Mouse (Mus musculus) liver, embryonic 15.5 days (tissue): Measurements from ENCODE around the gene Aamp. TPM values are rescaled to one million over a fixed set of nuclear protein-coding genes. Genes with fewer than 3 reads are reported as not detected.

Experiments used
- ATAC-seq: fragments of 200-750 bp; cut with Nextera tagmentation; 2 replicates; pipeline ENCODE4 v1.8.0; 2017; ENCODE audit warnings: moderate number of reproducible peaks, mild to moderate bottlenecking, moderate library complexity; ENCODE audit not compliant: insufficient read depth
- H3K27ac ChIP-seq: fragments of 300-500 bp; sonication (generic); replicated peaks from 2 replicates; pipeline ENCODE4 v1.5.1; 2015; ENCODE audit warnings: mild to moderate bottlenecking, inconsistent platforms
- H3K27me3 ChIP-seq: fragments of 300-500 bp; sonication (generic); 2 replicates; pipeline ENCODE4 v1.6.1; 2015; ENCODE audit warnings: mild to moderate bottlenecking, inconsistent platforms
- H3K36me3 ChIP-seq: fragments of 300-500 bp; sonication (generic); replicated peaks from 2 replicates; pipeline ENCODE4 v1.6.1; 2015; ENCODE audit warnings: moderate library complexity, mild to moderate bottlenecking, inconsistent platforms
- H3K4me1 ChIP-seq: fragments of 300-500 bp; sonication (generic); replicated peaks from 2 replicates; pipeline ENCODE4 v1.6.1; 2015; ENCODE audit warnings: inconsistent platforms
- H3K4me2 ChIP-seq: fragments of 300-500 bp; sonication (generic); 2 replicates; pipeline ENCODE4 v1.6.1; 2015; ENCODE audit warnings: moderate library complexity, mild to moderate bottlenecking, inconsistent platforms
- H3K4me3 ChIP-seq: fragments of 300-500 bp; sonication (generic); replicated peaks from 2 replicates; pipeline ENCODE4 v1.5.1; 2015; ENCODE audit warnings: mild to moderate bottlenecking, inconsistent platforms
- H3K9ac ChIP-seq: fragments of 300-500 bp; sonication (generic); 2 replicates; pipeline ENCODE4 v1.6.1; 2015; ENCODE audit warnings: moderate library complexity, mild to moderate bottlenecking, inconsistent platforms
- H3K9me3 ChIP-seq: fragments of 300-500 bp; sonication (generic); replicated peaks from 2 replicates; pipeline ENCODE4 v1.6.1; 2016; ENCODE audit warnings: inconsistent platforms
- WGBS: fragments of 180-500 bp; shearing (Covaris S2); methylation state at CpG from one replicate; pipeline ENCODE4 v1.1.7; 2015; ENCODE audit warnings: mixed read lengths; ENCODE audit not compliant: insufficient replicate concordance; 5-methylcytosine and 5-hydroxymethylcytosine counted together
- polyA plus RNA-seq: library from polyadenylated mRNA; unstranded; fragments of >200 nt; fragmentation: Nextera tagmentation; extraction: Ambion mirVana; gene quantifications from 2 replicates; pipeline ENCODE4 v1.2.1, GENCODE M21; 2015

The Aamp gene
- polyA plus RNA-seq, 1 experiment from 2014 or later, result 93.1 TPM

DNA sequence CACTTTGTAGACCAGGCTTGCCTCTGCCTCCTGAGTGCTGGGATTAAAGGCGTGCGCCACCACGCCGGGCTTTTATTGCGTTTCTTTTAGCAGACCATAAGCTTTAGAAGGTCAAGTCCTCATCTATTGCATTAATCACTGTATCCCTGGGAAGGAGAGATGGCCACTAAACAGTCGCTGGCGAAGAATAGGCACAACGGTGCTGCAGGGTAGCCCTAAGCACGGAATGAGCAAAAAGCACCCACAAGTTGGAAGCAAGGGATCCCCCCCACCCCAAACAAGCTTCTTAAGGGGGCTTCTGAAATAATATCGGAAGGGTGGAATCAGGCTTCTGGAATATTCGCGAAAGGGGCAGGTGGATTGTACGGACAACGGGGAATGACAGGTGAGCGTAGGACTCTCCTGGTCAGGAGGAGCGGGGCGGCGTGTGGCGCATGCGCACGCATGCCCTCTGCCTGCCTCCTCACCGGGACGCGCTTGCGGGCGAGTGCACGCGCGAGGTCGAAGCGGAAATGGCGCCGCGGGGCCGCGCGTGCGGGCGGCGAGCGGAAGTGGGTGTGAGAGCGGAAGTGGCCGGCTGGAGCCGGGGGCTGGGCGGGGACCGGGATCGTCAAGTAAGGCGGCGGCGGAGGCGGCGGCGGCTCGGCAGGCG lies 48.5 kb downstream of the Aamp start, which contains the start of gene Arpc2:
Arpc2 (plus strand) TSS at position 147 of the 652 bp plus-strand sequence.
- WGBS, result 5% methylated on average over 46 of the region's 55 CpGs
- H3K9ac ChIP-seq, result peak within 1 kb of the TSS; percentile 93
- peak; percentile 90 for ATAC-seq
- H3K4me3 ChIP-seq, result peak within 1 kb of the TSS; percentile 92
- no peaks in the 10 kb centered on the region for H3K27me3 ChIP-seq
- H3K36me3 ChIP-seq, result no peaks in the 10 kb centered on the region
- H3K4me1 ChIP-seq, result peaks cover 57% of the 10 kb centered on the region
- H3K9me3 ChIP-seq, result no peaks in the 10 kb centered on the region
- H3K27ac ChIP-seq, result peak within 1 kb of the TSS; percentile 96
- H3K4me2 ChIP-seq, result peak within 1 kb of the TSS; percentile 85

DNA sequence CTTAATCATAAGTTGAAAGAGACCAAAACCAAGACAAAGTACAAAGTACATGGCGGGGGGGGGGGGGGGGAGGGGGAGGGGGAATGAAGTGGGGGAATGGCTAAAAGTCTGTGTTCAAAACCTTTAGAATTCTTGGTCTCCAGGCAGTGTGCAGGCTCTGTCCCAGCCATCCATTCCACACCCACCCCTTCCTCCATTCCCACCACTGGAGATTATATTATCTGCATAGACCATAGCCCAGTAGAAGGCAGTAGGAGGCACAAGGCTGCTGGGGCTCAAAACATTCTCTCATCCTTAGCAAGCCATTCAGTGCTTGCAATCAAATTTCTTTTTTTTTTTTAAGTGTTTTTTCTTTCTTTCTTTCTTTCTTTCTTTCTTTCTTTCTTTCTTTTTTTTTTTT lies 53.5 kb downstream of the Aamp start:
- no peak overlapping the region for H3K9ac ChIP-seq
- no peaks in the 10 kb centered on the region for H3K27me3 ChIP-seq
- H3K4me3 ChIP-seq, result no peak overlapping the region
- H3K27ac ChIP-seq, result no peak overlapping the region
- H3K9me3 ChIP-seq, result no peaks in the 10 kb centered on the region
- no peak overlapping the region for H3K4me2 ChIP-seq
- no peaks in the 10 kb centered on the region for H3K36me3 ChIP-seq
- no peak for ATAC-seq
- H3K4me1 ChIP-seq, result peaks cover 30% of the 10 kb centered on the region
- WGBS, result 64% methylated on average over 1 of the region's 1 CpGs

DNA sequence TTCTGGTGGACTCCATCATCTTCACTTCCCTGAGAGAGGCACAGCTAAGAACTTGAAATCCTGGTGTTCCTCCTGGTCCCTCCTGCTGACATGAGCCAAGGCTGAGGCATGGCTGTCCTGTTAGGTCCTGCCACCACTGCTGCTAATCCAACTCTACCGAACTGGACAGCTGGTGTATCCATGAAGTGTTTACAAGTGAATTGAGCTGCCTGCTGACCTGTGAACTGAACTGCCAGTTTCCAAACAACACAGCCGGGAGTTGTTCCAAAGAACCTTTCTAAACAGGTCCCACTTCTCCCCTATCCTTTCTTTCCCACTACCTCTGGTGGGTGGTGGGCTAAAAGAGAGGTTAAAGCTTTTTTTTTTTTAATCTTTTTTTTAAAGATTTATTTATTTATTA lies 54.6 kb downstream of the Aamp start:
- no peaks in the 10 kb centered on the region for H3K9me3 ChIP-seq
- 0 out of 2 replicates have a peak overlapping the region, but pooled peaks have one; percentile 4 for H3K27ac ChIP-seq
- no peaks in the 10 kb centered on the region for H3K36me3 ChIP-seq
- H3K4me3 ChIP-seq, result no peak overlapping the region
- H3K4me2 ChIP-seq, result no peak overlapping the region
- WGBS, result 51% methylated on average over 2 of the region's 2 CpGs
- no peak overlapping the region for H3K9ac ChIP-seq
- no peaks in the 10 kb centered on the region for H3K27me3 ChIP-seq
- peaks cover 21% of the 10 kb centered on the region for H3K4me1 ChIP-seq
- ATAC-seq, result no peak

Other genes with a start within 250 kb of the Aamp start
- 20.3 and 21.5 TPM in 2 replicates for gene Tns1, start 160.3 kb downstream of the Aamp start, polyA plus RNA-seq
- not detected in 2 replicates for gene Rufy4, start 159.2 kb downstream of the Aamp start, polyA plus RNA-seq
- 1.6 and 2.2 TPM in 2 replicates for gene Cxcr2, start 130.7 kb downstream of the Aamp start, polyA plus RNA-seq
- not detected in 2 replicates for gene Cxcr1, start 90.1 kb downstream of the Aamp start, polyA plus RNA-seq
- gene Arpc2, start 48.7 kb downstream of the Aamp start, polyA plus RNA-seq, result 176 and 191 TPM in 2 replicates
- 0.29 and 0.68 TPM in 2 replicates for gene Gpbar1, start 6.2 kb downstream of the Aamp start, polyA plus RNA-seq
- gene Pnkd, start 192 bp upstream of the Aamp start, polyA plus RNA-seq, result 32.0 and 34.7 TPM in 2 replicates
- gene Tmbim1, start 20.9 kb upstream of the Aamp start, polyA plus RNA-seq, result 15.4 and 18.7 TPM in 2 replicates
- gene Catip, start 77.4 kb upstream of the Aamp start, polyA plus RNA-seq, result 0.06 TPM in 1 of 2 replicates, not detected in the other
- 14.0 and 17.0 TPM in 2 replicates for gene Slc11a1, start 90.5 kb upstream of the Aamp start, polyA plus RNA-seq
- gene Ctdsp1, start 106.8 kb upstream of the Aamp start, polyA plus RNA-seq, result 44.8 and 48.4 TPM in 2 replicates
- gene Vil1, start 124.6 kb upstream of the Aamp start, polyA plus RNA-seq, result 0.76 and 0.99 TPM in 2 replicates
- gene Cnot9, start 221.3 kb upstream of the Aamp start, polyA plus RNA-seq, result 30.3 and 31.4 TPM in 2 replicates